Mouse (Mus musculus) hindbrain, embryonic 11.5 days (tissue): ENCODE results near the gene Sike1. TPM values are rescaled to one million over a fixed set of nuclear protein-coding genes. Genes with fewer than 3 reads are reported as not detected.

ENCODE experiments used
- ATAC-seq: fragments of 200-750 bp; cut with Nextera tagmentation; 2 replicates; pipeline ENCODE4 v1.8.0; 2017; ENCODE audit warnings: mild to moderate bottlenecking, moderate TSS enrichment, moderate library complexity; ENCODE audit not compliant: low FRiP score
- DNase-seq: peaks from one replicate; pipeline ENCODE4 v3.0.0-alpha.2; 2015; ENCODE audit warnings: low spot score
- H3K27ac ChIP-seq: fragments of 300-500 bp; sonication (generic); 2 replicates; pipeline ENCODE4 v1.5.1; 2014; ENCODE audit warnings: mild to moderate bottlenecking, low read depth, low read length
- H3K27me3 ChIP-seq: fragments of 300-500 bp; sonication (generic); 2 replicates; pipeline ENCODE4 v1.6.1; 2014; ENCODE audit warnings: mild to moderate bottlenecking, low read length, moderate library complexity, mixed read lengths; ENCODE audit not compliant: control insufficient read depth, insufficient read depth
- H3K36me3 ChIP-seq: fragments of 300-500 bp; sonication (generic); 2 replicates; pipeline ENCODE4 v1.6.1; 2014; ENCODE audit warnings: mild to moderate bottlenecking, low read length, moderate library complexity, mixed read lengths; ENCODE audit not compliant: control insufficient read depth, insufficient read depth
- H3K4me1 ChIP-seq: fragments of 300-500 bp; sonication (generic); replicated peaks from 2 replicates; pipeline ENCODE4 v1.6.1; 2014; ENCODE audit warnings: low read length, mixed read lengths; ENCODE audit not compliant: control insufficient read depth, insufficient read depth
- H3K4me2 ChIP-seq: fragments of 300-500 bp; sonication (generic); replicated peaks from 2 replicates; pipeline ENCODE4 v1.6.1; 2014; ENCODE audit warnings: mild to moderate bottlenecking, low read depth, low read length
- H3K4me3 ChIP-seq: fragments of 300-500 bp; sonication (generic); 2 replicates; pipeline ENCODE4 v1.5.1; 2014; ENCODE audit warnings: low read depth, low read length
- H3K9ac ChIP-seq: fragments of 300-500 bp; sonication (generic); 2 replicates; pipeline ENCODE4 v1.6.1; 2014; ENCODE audit warnings: low read depth, low read length
- H3K9me3 ChIP-seq: fragments of 300-500 bp; sonication (generic); 2 replicates; pipeline ENCODE4 v1.6.1; 2016; ENCODE audit warnings: low read length; ENCODE audit not compliant: control insufficient read depth
- WGBS: fragments of 180-500 bp; shearing (Covaris S2); extraction: QIAGEN DNeasy Blood & Tissue Kit; methylation state at CpG from one replicate; pipeline ENCODE4 v1.1.7; 2014; 5-methylcytosine and 5-hydroxymethylcytosine counted together
- polyA plus RNA-seq: library from polyadenylated mRNA; unstranded; fragments of >200 nt; fragmentation: Nextera tagmentation; extraction: Ambion mirVana; gene quantifications from 2 replicates; pipeline ENCODE4 v1.2.1, GENCODE M21; 2014

Gene Sike1
- polyA plus RNA-seq, 1 experiment from 2014 or later: 103 TPM

- Histone ChIP-seq H3K4me2 (no peak overlapping the region), H3K4me3 (no peak overlapping the region), H3K27ac (no peak overlapping the region), H3K4me1 (no peaks in the 10 kb centered on the region), H3K9me3 (no peaks in the 10 kb centered on the region), H3K9ac (no peak overlapping the region), H3K36me3 (peaks cover 8% of the 10 kb centered on the region), H3K27me3 (no peaks in the 10 kb centered on the region)
- ATAC-seq: no peak
- 90% methylated on average over 5 of the region's 5 CpGs for WGBS
- DNase-seq: no peak
Observed at GRCm38 (mm10) chr3:103056016-103056595, 60.6 kb downstream of the Sike1 start.

GRCm38 (mm10) chr3:103057752-103058151 lies 62.2 kb downstream of the Sike1 start:
- H3K4me1 ChIP-seq: no peaks in the 10 kb centered on the region
- H3K36me3 ChIP-seq: peaks cover 14% of the 10 kb centered on the region
- DNase-seq: no peak
- peak overlapping the region; percentile 70; the same call in 1 of the 2 replicates for H3K27ac ChIP-seq
- no peaks in the 10 kb centered on the region for H3K9me3 ChIP-seq
- 2% methylated on average over 10 of the region's 10 CpGs for WGBS
- peak overlapping the region; percentile 40 for H3K4me2 ChIP-seq
- peak overlapping the region; percentile 45; the same call in 1 of the 2 replicates for H3K9ac ChIP-seq
- no peaks in the 10 kb centered on the region for H3K27me3 ChIP-seq
- ATAC-seq: peak; percentile 82
- H3K4me3 ChIP-seq: peak overlapping the region; percentile 71

Other genes with a start within 250 kb of the Sike1 start
- 0.18 and 0.23 TPM in 2 replicates for gene Tshb, start 213.0 kb upstream of the Sike1 start, polyA plus RNA-seq
- gene Sycp1, start 59.6 kb upstream of the Sike1 start, polyA plus RNA-seq: 0.11 TPM in 1 of 2 replicates, not detected in the other
- gene Nr1h5, start 31.6 kb upstream of the Sike1 start, polyA plus RNA-seq: not detected in 2 replicates
- 561 and 569 TPM in 2 replicates for gene Csde1, start 24.7 kb downstream of the Sike1 start, polyA plus RNA-seq
- gene Nras, start 62.6 kb downstream of the Sike1 start, polyA plus RNA-seq: 143 and 160 TPM in 2 replicates
- gene Ampd1, start 78.3 kb downstream of the Sike1 start, polyA plus RNA-seq: 0.08 and 0.31 TPM in 2 replicates
- gene Dennd2c, start 106.9 kb downstream of the Sike1 start, polyA plus RNA-seq: 2.5 and 2.9 TPM in 2 replicates
- 241 and 251 TPM in 2 replicates for gene Bcas2, start 175.9 kb downstream of the Sike1 start, polyA plus RNA-seq